Mouse (Mus musculus): ENCODE measurements around the gene Gm9857.

Gene Gm9857

DNA sequence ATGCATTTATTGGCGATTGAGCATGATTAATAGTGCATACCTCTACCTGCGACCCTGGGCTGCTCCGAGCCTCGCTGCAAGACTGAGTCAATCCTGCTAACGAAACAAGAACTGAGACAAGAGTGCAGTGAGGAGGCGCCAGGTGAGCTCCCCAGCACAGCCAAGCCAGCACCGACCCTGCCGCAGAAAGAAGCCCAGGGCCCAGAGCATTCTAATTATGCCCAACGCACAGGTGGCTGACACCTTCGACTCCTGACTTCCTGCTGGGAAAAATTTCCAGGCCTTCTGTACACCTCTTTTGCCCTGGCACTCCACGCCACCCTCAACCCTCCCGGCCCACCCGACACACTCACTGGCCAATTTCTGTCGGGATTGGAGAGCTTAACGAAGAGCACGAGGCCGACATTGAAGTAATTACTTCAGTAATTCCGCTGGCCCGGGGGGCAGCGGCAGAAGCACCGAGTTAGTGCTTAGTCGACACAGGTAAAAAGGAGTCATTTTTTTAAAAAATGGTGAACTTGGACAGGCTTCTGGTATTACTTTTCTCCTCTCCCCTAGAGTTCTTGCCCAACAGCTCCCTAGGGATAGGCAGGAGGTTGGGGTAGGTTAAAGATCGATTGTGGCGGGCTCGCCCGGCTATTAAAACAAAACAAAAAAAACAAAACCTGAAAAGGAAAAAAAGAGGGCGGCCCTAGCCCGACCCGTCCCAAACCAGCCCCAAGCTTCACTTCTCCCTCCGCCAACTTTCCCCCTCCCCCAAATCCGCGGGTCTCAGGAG is 29.8 kb downstream of the Gm9857 start:
- Histone ChIP-seq H3K9me3 (ENCODE audit: low read length) (peaks cover 28% of the 10 kb centered on the region; the same call in 1 of the 2 replicates), H3K4me1 (replicated peaks; ENCODE audit: low read depth, low read length) (peaks cover 35% of the 10 kb centered on the region), H3K27me3 (ENCODE audit: insufficient read depth, low read length) (no peaks in the 10 kb centered on the region), H3K36me3 (ENCODE audit: insufficient read depth, low read length) (peaks cover 47% of the 10 kb centered on the region), H3K4me3 (replicated peaks; ENCODE audit: low read length) (peak overlapping the region; percentile 94)
- TF ChIP-seq CTCF (conservative IDR thresholded peaks at IDR 0.05; ENCODE audit: low read length), result no peak
- TF ChIP-seq POU5F1 (IDR thresholded peaks at IDR 0.05; ENCODE audit: borderline replicate concordance, low read length), result no peak
- no peak for TF ChIP-seq NANOG (IDR thresholded peaks at IDR 0.05; ENCODE audit: borderline replicate concordance, low read length)

DNA sequence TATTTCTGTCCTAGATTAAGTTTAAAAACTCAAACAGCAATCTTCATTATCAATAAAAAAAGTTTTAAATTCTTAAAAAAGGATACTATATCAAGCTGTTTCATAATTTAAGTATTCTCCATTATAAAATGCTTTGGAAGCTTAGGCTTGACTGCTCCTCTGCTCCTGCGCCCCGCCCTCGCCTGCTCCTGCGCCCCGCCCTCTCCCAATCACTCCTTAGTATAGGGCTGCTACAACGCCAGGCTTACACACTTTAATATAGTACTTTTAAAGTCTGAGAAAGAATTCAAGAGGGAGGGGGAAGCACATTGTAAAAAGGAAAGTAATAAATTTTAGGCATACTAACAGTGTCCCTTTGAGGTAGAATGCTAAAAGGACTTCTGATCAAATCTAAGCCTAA is 37.3 kb downstream of the Gm9857 start:
- Histone ChIP-seq H3K36me3 (ENCODE audit: insufficient read depth, low read length) (peaks cover 74% of the 10 kb centered on the region), H3K27me3 (ENCODE audit: insufficient read depth, low read length) (no peaks in the 10 kb centered on the region), H3K4me3 (replicated peaks; ENCODE audit: low read length) (no peak overlapping the region), H3K9me3 (ENCODE audit: low read length) (peaks cover 40% of the 10 kb centered on the region), H3K4me1 (replicated peaks; ENCODE audit: low read depth, low read length) (peaks cover 11% of the 10 kb centered on the region; the same call in 1 of the 2 replicates)
- TF ChIP-seq NANOG (IDR thresholded peaks at IDR 0.05; ENCODE audit: borderline replicate concordance, low read length) (no peak), POU5F1 (IDR thresholded peaks at IDR 0.05; ENCODE audit: borderline replicate concordance, low read length) (no peak), CTCF (conservative IDR thresholded peaks at IDR 0.05; ENCODE audit: low read length) (no peak)

DNA sequence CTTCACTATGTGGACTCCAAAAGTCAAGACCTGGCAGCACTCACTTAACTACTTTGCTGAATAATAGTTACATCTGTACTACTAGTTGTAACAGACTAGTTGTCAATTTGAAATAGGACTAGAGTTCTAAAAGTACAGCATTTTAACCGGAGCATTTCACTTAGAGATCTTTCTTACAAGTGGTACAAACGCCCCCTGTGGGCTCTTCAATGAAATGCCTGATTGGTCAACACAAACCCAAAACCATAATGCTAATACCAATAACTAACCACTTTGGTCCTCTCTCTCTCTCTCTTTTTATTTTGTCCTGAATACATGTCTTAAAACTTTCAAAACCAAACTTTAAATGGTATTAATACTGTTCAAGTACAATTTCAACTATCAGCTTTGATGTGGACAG is 38.2 kb downstream of the Gm9857 start:
- H3K4me3 ChIP-seq (replicated peaks; ENCODE audit: low read length), result no peak overlapping the region
- no peak; the same call in 1 of the 2 replicates for TF ChIP-seq CTCF (conservative IDR thresholded peaks at IDR 0.05; ENCODE audit: low read length)
- no peak for TF ChIP-seq POU5F1 (IDR thresholded peaks at IDR 0.05; ENCODE audit: borderline replicate concordance, low read length)
- TF ChIP-seq NANOG (IDR thresholded peaks at IDR 0.05; ENCODE audit: borderline replicate concordance, low read length), result no peak
- H3K4me1 ChIP-seq (replicated peaks; ENCODE audit: low read depth, low read length), result peaks cover 11% of the 10 kb centered on the region; the same call in 1 of the 2 replicates
- H3K36me3 ChIP-seq (ENCODE audit: insufficient read depth, low read length), result peaks cover 65% of the 10 kb centered on the region
- H3K27me3 ChIP-seq (ENCODE audit: insufficient read depth, low read length), result no peaks in the 10 kb centered on the region
- peaks cover 32% of the 10 kb centered on the region for H3K9me3 ChIP-seq (ENCODE audit: low read length)

GRCm38 (mm10) chr3:108900681-108901080 is 39.6 kb downstream of the Gm9857 start:
- H3K9me3 ChIP-seq (ENCODE audit: low read length), result peaks cover 26% of the 10 kb centered on the region
- TF ChIP-seq CTCF (conservative IDR thresholded peaks at IDR 0.05; ENCODE audit: low read length) (no peak), NANOG (IDR thresholded peaks at IDR 0.05; ENCODE audit: borderline replicate concordance, low read length) (no peak), POU5F1 (IDR thresholded peaks at IDR 0.05; ENCODE audit: borderline replicate concordance, low read length) (no peak)

DNA sequence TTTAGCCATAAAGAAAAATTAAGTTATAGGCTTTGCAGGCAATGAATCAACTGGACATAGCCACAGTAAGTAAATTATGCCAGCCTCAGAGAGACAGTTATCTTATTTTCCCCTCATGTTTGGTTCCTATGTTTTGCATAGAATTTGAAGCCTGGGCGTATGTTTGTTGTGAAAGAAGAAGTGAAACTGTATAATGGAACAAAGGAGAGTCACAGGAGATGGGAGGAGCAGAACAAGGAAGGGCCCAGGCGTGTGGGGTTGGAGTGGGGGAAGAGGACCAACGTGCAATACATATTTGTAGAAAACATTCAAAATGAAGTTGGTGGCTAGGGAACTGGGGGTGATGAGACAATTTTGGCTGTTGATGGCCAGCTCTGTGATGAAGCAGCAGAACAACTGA is 40.1 kb downstream of the Gm9857 start:
- no peak for TF ChIP-seq POU5F1 (IDR thresholded peaks at IDR 0.05; ENCODE audit: borderline replicate concordance, low read length)

More at GRCm38 (mm10) chr3:108900681-108901080, 39.6 kb downstream of the Gm9857 start:
- Histone ChIP-seq H3K4me1 (replicated peaks; ENCODE audit: low read depth, low read length) (peaks cover 11% of the 10 kb centered on the region; the same call in 1 of the 2 replicates), H3K4me3 (replicated peaks; ENCODE audit: low read length) (no peak overlapping the region), H3K36me3 (ENCODE audit: insufficient read depth, low read length) (peaks cover 51% of the 10 kb centered on the region), H3K27me3 (ENCODE audit: insufficient read depth, low read length) (no peaks in the 10 kb centered on the region)

DNA sequence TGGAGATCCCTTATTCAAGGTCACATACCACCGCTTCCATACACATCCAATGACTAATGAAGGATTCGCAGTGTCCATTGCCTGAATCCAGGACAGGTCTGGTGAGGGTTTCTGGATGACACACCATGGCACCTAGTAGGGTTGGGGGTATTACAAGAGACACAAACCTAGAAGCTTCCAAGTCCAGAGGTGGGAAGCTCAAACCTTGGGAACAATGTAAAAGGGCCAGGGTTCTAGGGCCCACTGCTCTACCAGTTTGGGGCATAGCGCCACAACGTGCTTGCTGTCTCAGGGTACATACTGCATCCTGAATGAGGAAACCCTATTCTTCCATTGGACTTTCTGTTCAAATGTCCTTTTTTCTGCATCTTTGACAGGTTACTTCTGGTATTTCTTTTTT is 41.6 kb downstream of the Gm9857 start:
- Histone ChIP-seq H3K4me3 (replicated peaks; ENCODE audit: low read length) (no peak overlapping the region), H3K36me3 (ENCODE audit: insufficient read depth, low read length) (peaks cover 31% of the 10 kb centered on the region), H3K4me1 (replicated peaks; ENCODE audit: low read depth, low read length) (peaks cover 8% of the 10 kb centered on the region; the same call in 1 of the 2 replicates), H3K27me3 (ENCODE audit: insufficient read depth, low read length) (no peaks in the 10 kb centered on the region), H3K9me3 (ENCODE audit: low read length) (peaks cover 8% of the 10 kb centered on the region; the same call in 1 of the 2 replicates)
- TF ChIP-seq POU5F1 (IDR thresholded peaks at IDR 0.05; ENCODE audit: borderline replicate concordance, low read length), result no peak
- no peak for TF ChIP-seq NANOG (IDR thresholded peaks at IDR 0.05; ENCODE audit: borderline replicate concordance, low read length)
- no peak for TF ChIP-seq CTCF (conservative IDR thresholded peaks at IDR 0.05; ENCODE audit: low read length)

More for the DNA sequence above, 40.1 kb downstream of the Gm9857 start:
- Histone ChIP-seq H3K4me3 (replicated peaks; ENCODE audit: low read length) (no peak overlapping the region), H3K4me1 (replicated peaks; ENCODE audit: low read depth, low read length) (peaks cover 11% of the 10 kb centered on the region; the same call in 1 of the 2 replicates), H3K27me3 (ENCODE audit: insufficient read depth, low read length) (no peaks in the 10 kb centered on the region), H3K9me3 (ENCODE audit: low read length) (peaks cover 22% of the 10 kb centered on the region), H3K36me3 (ENCODE audit: insufficient read depth, low read length) (peaks cover 46% of the 10 kb centered on the region)

- H3K4me1 ChIP-seq (replicated peaks; ENCODE audit: low read depth, low read length), result no peaks in the 10 kb centered on the region
- H3K4me3 ChIP-seq (replicated peaks; ENCODE audit: low read length), result no peak overlapping the region
- H3K36me3 ChIP-seq (ENCODE audit: insufficient read depth, low read length), result no peaks in the 10 kb centered on the region
- no peaks in the 10 kb centered on the region for H3K9me3 ChIP-seq (ENCODE audit: low read length)
- no peaks in the 10 kb centered on the region for H3K27me3 ChIP-seq (ENCODE audit: insufficient read depth, low read length)
- TF ChIP-seq NANOG (IDR thresholded peaks at IDR 0.05; ENCODE audit: borderline replicate concordance, low read length) (no peak), CTCF (conservative IDR thresholded peaks at IDR 0.05; ENCODE audit: low read length) (no peak), POU5F1 (IDR thresholded peaks at IDR 0.05; ENCODE audit: borderline replicate concordance, low read length) (no peak)
These were observed 47.3 kb downstream of the Gm9857 start for GRCm38 (mm10) chr3:108892914-108893313.

GRCm38 (mm10) chr3:108892080-108892479 is 48.2 kb downstream of the Gm9857 start:
- no peaks in the 10 kb centered on the region for H3K9me3 ChIP-seq (ENCODE audit: low read length)
- H3K27me3 ChIP-seq (ENCODE audit: insufficient read depth, low read length), result no peaks in the 10 kb centered on the region
- H3K36me3 ChIP-seq (ENCODE audit: insufficient read depth, low read length), result no peaks in the 10 kb centered on the region
- H3K4me3 ChIP-seq (replicated peaks; ENCODE audit: low read length), result no peak overlapping the region
- TF ChIP-seq POU5F1 (IDR thresholded peaks at IDR 0.05; ENCODE audit: borderline replicate concordance, low read length) (no peak), CTCF (conservative IDR thresholded peaks at IDR 0.05; ENCODE audit: low read length) (no peak), NANOG (IDR thresholded peaks at IDR 0.05; ENCODE audit: borderline replicate concordance, low read length) (no peak)
- H3K4me1 ChIP-seq (replicated peaks; ENCODE audit: low read depth, low read length), result peaks cover 5% of the 10 kb centered on the region
